Mouse (Mus musculus) heart, embryonic 16.5 days (tissue): Measurements from ENCODE around the gene Hexim1. TPM values are rescaled to one million over a fixed set of nuclear protein-coding genes. Genes with fewer than 3 reads are reported as not detected.

Source experiments
- ATAC-seq: fragments of 200-750 bp; cut with Nextera tagmentation; replicated peaks from 2 replicates; pipeline ENCODE4 v1.8.0; 2017; ENCODE audit warnings: moderate number of reproducible peaks; ENCODE audit not compliant: insufficient read depth, low FRiP score; ENCODE audit errors: extremely low read depth
- H3K27ac ChIP-seq: fragments of 300-500 bp; sonication (generic); 2 replicates; pipeline ENCODE4 v1.5.1; 2014; ENCODE audit warnings: mild to moderate bottlenecking, low read length, control low read depth, moderate library complexity
- H3K27me3 ChIP-seq: fragments of 300-500 bp; sonication (generic); 2 replicates; pipeline ENCODE4 v1.6.1; 2014; ENCODE audit warnings: low read length, mixed read lengths; ENCODE audit not compliant: control insufficient read depth, insufficient read depth
- H3K36me3 ChIP-seq: fragments of 300-500 bp; sonication (generic); 2 replicates; pipeline ENCODE4 v1.6.1; 2014; ENCODE audit not compliant: control insufficient read depth, insufficient read depth
- H3K4me1 ChIP-seq: fragments of 300-500 bp; sonication (generic); 2 replicates; pipeline ENCODE4 v1.6.1; 2014; ENCODE audit warnings: low read length, mixed read lengths; ENCODE audit not compliant: control insufficient read depth, insufficient read depth
- H3K4me2 ChIP-seq: fragments of 300-500 bp; sonication (generic); 2 replicates; pipeline ENCODE4 v1.6.1; 2014; ENCODE audit warnings: low read depth, mild to moderate bottlenecking, control low read depth, low read length
- H3K4me3 ChIP-seq: fragments of 300-500 bp; sonication (generic); 2 replicates; pipeline ENCODE4 v1.5.1; 2014; ENCODE audit warnings: mild to moderate bottlenecking, control low read depth, low read length
- H3K9ac ChIP-seq: fragments of 300-500 bp; sonication (generic); 2 replicates; pipeline ENCODE4 v1.6.1; 2014; ENCODE audit warnings: low read length, control low read depth
- H3K9me3 ChIP-seq: fragments of 300-500 bp; sonication (generic); replicated peaks from 2 replicates; pipeline ENCODE4 v1.6.1; 2016; ENCODE audit warnings: low read length; ENCODE audit not compliant: control insufficient read depth
- WGBS: fragments of 180-500 bp; shearing (Covaris S2); extraction: QIAGEN DNeasy Blood & Tissue Kit; methylation state at CpG from one replicate; pipeline ENCODE4 v1.1.7; 2014; 5-methylcytosine and 5-hydroxymethylcytosine counted together
- polyA plus RNA-seq: library from polyadenylated mRNA; unstranded; fragments of >200 nt; fragmentation: Nextera tagmentation; extraction: Ambion mirVana; gene quantifications from 2 replicates; pipeline ENCODE4 v1.2.1, GENCODE M21; 2015

Hexim1 gene
- polyA plus RNA-seq, 1 experiment from 2014 or later = 2.9 TPM

GRCm38 (mm10) chr11:103095107-103095670 lies 20.8 kb upstream of the Hexim1 start:
- H3K27ac ChIP-seq = peak overlapping the region; percentile 56; the same call in 1 of the 2 replicates
- no peaks in the 10 kb centered on the region for H3K27me3 ChIP-seq
- H3K4me1 ChIP-seq = peaks cover 63% of the 10 kb centered on the region
- no peak overlapping the region for H3K9ac ChIP-seq
- no peak overlapping the region; the same call in 1 of the 2 replicates for H3K4me2 ChIP-seq
- H3K9me3 ChIP-seq = no peaks in the 10 kb centered on the region
- ATAC-seq = no peak
- WGBS = 77% methylated on average over 9 of the region's 9 CpGs
- H3K4me3 ChIP-seq = no peak overlapping the region
- no peaks in the 10 kb centered on the region for H3K36me3 ChIP-seq

- no peak overlapping the region; the same call in 1 of the 2 replicates for H3K4me2 ChIP-seq
- WGBS = 65% methylated on average over 6 of the region's 6 CpGs
- no peak overlapping the region for H3K9ac ChIP-seq
- no peaks in the 10 kb centered on the region for H3K9me3 ChIP-seq
- no peaks in the 10 kb centered on the region for H3K27me3 ChIP-seq
- no peaks in the 10 kb centered on the region for H3K36me3 ChIP-seq
- peak overlapping the region; percentile 98 for H3K27ac ChIP-seq
- no peak for ATAC-seq
- H3K4me3 ChIP-seq = no peak overlapping the region
- H3K4me1 ChIP-seq = peaks cover 66% of the 10 kb centered on the region
Observed at GRCm38 (mm10) chr11:103095801-103096200, 20.2 kb upstream of the Hexim1 start.

- peak overlapping the region; percentile 40 for H3K4me3 ChIP-seq
- H3K27ac ChIP-seq = peak overlapping the region; percentile 98
- WGBS = 13% methylated on average over 22 of the region's 22 CpGs
- no peaks in the 10 kb centered on the region for H3K36me3 ChIP-seq
- H3K9ac ChIP-seq = peak overlapping the region; percentile 73
- H3K9me3 ChIP-seq = no peaks in the 10 kb centered on the region
- H3K4me2 ChIP-seq = peak overlapping the region; percentile 61
- ATAC-seq = peak; percentile 72
- no peaks in the 10 kb centered on the region for H3K27me3 ChIP-seq
- peaks cover 68% of the 10 kb centered on the region for H3K4me1 ChIP-seq
Observed at GRCm38 (mm10) chr11:103096979-103097894, 18.8 kb upstream of the Hexim1 start.

- no peaks in the 10 kb centered on the region for H3K36me3 ChIP-seq
- peaks cover 69% of the 10 kb centered on the region for H3K4me1 ChIP-seq
- no peak overlapping the region for H3K4me2 ChIP-seq
- WGBS = 55% methylated on average over 11 of the region's 11 CpGs
- H3K9ac ChIP-seq = peak overlapping the region; percentile 39; the same call in 1 of the 2 replicates
- no peak for ATAC-seq
- H3K9me3 ChIP-seq = no peaks in the 10 kb centered on the region
- no peak overlapping the region for H3K4me3 ChIP-seq
- no peaks in the 10 kb centered on the region for H3K27me3 ChIP-seq
- H3K27ac ChIP-seq = peak overlapping the region; percentile 98
Observed at GRCm38 (mm10) chr11:103098531-103099190, 17.4 kb upstream of the Hexim1 start.

GRCm38 (mm10) chr11:103099352-103099940 lies 16.6 kb upstream of the Hexim1 start:
- WGBS = 58% methylated on average over 12 of the region's 12 CpGs
- Histone ChIP-seq H3K9me3 (no peaks in the 10 kb centered on the region), H3K4me3 (no peak overlapping the region), H3K4me1 (peaks cover 63% of the 10 kb centered on the region), H3K36me3 (no peaks in the 10 kb centered on the region), H3K27me3 (no peaks in the 10 kb centered on the region), H3K27ac (peak overlapping the region; percentile 98), H3K4me2 (0 out of 2 replicates have a peak overlapping the region, but pooled peaks have one; percentile 19), H3K9ac (peak overlapping the region; percentile 38; the same call in 1 of the 2 replicates)
- no peak for ATAC-seq

GRCm38 (mm10) chr11:103100361-103100760 lies 15.7 kb upstream of the Hexim1 start:
- Histone ChIP-seq H3K4me3 (peak overlapping the region; percentile 76; the same call in 1 of the 2 replicates), H3K27ac (no peak overlapping the region), H3K9me3 (no peaks in the 10 kb centered on the region), H3K27me3 (no peaks in the 10 kb centered on the region), H3K36me3 (no peaks in the 10 kb centered on the region), H3K4me1 (peaks cover 57% of the 10 kb centered on the region), H3K4me2 (peak overlapping the region; percentile 89), H3K9ac (no peak overlapping the region)
- ATAC-seq = no peak
- WGBS = 72% methylated on average over 8 of the region's 8 CpGs

GRCm38 (mm10) chr11:103101481-103101865 lies 14.6 kb upstream of the Hexim1 start, which contains the start of the genes Plcd3 and Acbd4:
Gene Plcd3 (minus strand): TSS chr11:103101658.
Gene Acbd4 (plus strand): TSS chr11:103101682.
- peak within 1 kb of the TSS; percentile 76 for H3K4me3 ChIP-seq
- peak; percentile 34; the same call in 1 of the 2 replicates for ATAC-seq
- peak within 1 kb of the TSS; percentile 52 for H3K27ac ChIP-seq
- no peaks in the 10 kb centered on the region for H3K36me3 ChIP-seq
- peak within 1 kb of the TSS; percentile 89 for H3K4me2 ChIP-seq
- H3K27me3 ChIP-seq = no peaks in the 10 kb centered on the region
- H3K9me3 ChIP-seq = no peaks in the 10 kb centered on the region
- peaks cover 46% of the 10 kb centered on the region for H3K4me1 ChIP-seq
- H3K9ac ChIP-seq = peak within 1 kb of the TSS; percentile 76
- WGBS = under 1% methylated on average over 32 of the region's 34 CpGs

GRCm38 (mm10) chr11:103101866-103102501 lies 14.0 kb upstream of the Hexim1 start:
- peaks cover 41% of the 10 kb centered on the region for H3K4me1 ChIP-seq
- ATAC-seq = peak; percentile 7; the same call in 1 of the 2 replicates
- H3K4me3 ChIP-seq = peak overlapping the region; percentile 76
- no peaks in the 10 kb centered on the region for H3K27me3 ChIP-seq
- H3K36me3 ChIP-seq = no peaks in the 10 kb centered on the region; the same call in 1 of the 2 replicates
- 2% methylated on average over 30 of the region's 30 CpGs for WGBS
- peak overlapping the region; percentile 76 for H3K9ac ChIP-seq
- peak overlapping the region; percentile 89 for H3K4me2 ChIP-seq
- no peaks in the 10 kb centered on the region for H3K9me3 ChIP-seq
- H3K27ac ChIP-seq = peak overlapping the region; percentile 52
